Mouse (Mus musculus): Measurements from ENCODE around the gene Hdac6. TPM values are rescaled to one million over a fixed set of nuclear protein-coding genes. Genes with fewer than 3 reads are reported as not detected.

The Hdac6 gene
- 10 to 100 TPM; 13.3 to 16.1 TPM for total RNA-seq (2021)
- polyA plus RNA-seq (2012; rRNA removed) = 23.2 and 25.2 TPM in 2 replicates
- long read RNA-seq, full-length matches to known transcripts = 14 of 19 reads
- long read RNA-seq, partial matches to known transcripts = 4 of 19 reads
- long read RNA-seq, other reads (novel, unspliced or antisense) = 1 of 19 reads

GRCm38 (mm10) chrX:7947108-7947899 lies at the start of gene Hdac6:
Gene Hdac6, minus strand, starts transcription at chrX:7947889.
- peak; percentile 11 for DNase-seq

GRCm38 (mm10) chrX:7993068-7993735 lies 45.5 kb upstream of the Hdac6 start:
- no peak for DNase-seq

- peak; percentile 11 for DNase-seq
These were observed 44.8 kb upstream of the Hdac6 start for GRCm38 (mm10) chrX:7992379-7993067.

GRCm38 (mm10) chrX:7981368-7981767 lies 33.7 kb upstream of the Hdac6 start:
- no peak for DNase-seq

- no peak for DNase-seq
These were observed 30.2 kb upstream of the Hdac6 start, which contains the start of gene Gata1 for GRCm38 (mm10) chrX:7977892-7978291. Gene Gata1, minus strand, starts transcription at chrX:7978071.

DNA sequence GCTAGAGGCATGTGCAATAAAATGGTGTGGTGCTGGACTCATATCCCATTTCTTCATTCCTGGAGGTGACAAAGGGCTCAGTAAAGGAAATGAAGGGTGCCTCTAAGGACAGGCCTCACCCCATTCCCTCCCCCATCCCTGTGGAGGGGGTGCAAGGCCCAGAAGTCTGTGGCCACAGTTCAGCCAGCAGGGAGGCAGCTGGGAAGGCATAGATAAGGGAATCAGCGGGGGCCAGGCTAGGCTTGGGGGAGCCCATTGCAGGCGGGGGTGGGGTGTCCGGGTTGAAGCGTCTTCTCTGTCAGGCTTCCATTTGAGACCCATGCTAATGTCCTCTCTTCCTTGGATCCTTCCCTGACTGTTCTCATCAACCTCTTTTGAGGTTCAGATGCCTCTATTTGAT lies 23.6 kb upstream of the Hdac6 start:
- no peak for DNase-seq

- DNase-seq = no peak
These were observed 21.2 kb upstream of the Hdac6 start for GRCm38 (mm10) chrX:7968899-7969298.

- DNase-seq = no peak
These were observed 20.5 kb upstream of the Hdac6 start for GRCm38 (mm10) chrX:7968226-7968625.

- no peak for DNase-seq
These were observed 20.0 kb upstream of the Hdac6 start for GRCm38 (mm10) chrX:7967596-7968201.

DNA sequence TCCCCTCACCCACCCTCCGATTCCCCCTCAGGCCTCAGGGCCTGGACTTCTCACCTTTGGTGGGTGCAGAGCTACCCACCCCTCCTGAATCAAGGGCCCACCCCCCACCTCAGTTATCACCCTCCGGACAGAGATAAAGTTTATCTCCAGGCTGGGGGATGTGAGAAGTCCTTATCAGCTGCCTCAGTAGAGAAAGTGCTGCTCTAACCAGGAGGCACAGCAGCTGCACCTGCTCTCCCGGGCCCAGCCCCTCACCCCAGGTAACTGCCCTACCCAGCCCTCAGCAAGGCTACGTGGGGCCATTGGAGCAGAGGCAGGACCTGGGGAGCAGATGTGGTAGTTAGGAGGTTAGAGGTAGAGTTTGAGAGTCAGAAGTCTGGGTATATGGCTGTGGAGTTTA lies 18.5 kb upstream of the Hdac6 start:
- DNase-seq = no peak

GRCm38 (mm10) chrX:7963829-7964626 lies 16.3 kb upstream of the Hdac6 start:
- DNase-seq = no peak

DNA sequence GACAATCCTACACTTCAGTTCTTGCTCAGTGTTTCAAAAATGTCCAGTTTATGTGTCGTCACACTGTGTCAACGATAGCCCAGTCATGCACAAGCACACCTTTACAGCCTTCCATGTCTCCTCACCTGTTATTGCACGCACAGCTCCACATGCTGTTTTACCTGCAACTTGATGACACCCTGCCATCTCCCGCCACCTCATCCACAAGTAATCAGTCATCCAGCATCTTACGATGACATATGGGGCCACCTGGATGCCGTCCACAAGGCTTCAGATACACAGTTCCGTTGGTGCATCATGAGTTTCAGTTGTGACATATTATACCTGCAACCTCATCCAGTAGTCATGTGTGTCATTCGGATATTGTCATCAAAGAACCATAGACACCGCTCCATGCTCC lies 11.2 kb upstream of the Hdac6 start:
- DNase-seq = no peak

GRCm38 (mm10) chrX:7950091-7950490 lies 2.4 kb upstream of the Hdac6 start:
- peak; percentile 52 for DNase-seq

- peak; percentile 96 for DNase-seq
These were observed 307 bp upstream of the Hdac6 start for GRCm38 (mm10) chrX:7947900-7948492.

GRCm38 (mm10) chrX:7945618-7946017 lies 2.1 kb downstream of the Hdac6 start:
- no peak for DNase-seq

DNA sequence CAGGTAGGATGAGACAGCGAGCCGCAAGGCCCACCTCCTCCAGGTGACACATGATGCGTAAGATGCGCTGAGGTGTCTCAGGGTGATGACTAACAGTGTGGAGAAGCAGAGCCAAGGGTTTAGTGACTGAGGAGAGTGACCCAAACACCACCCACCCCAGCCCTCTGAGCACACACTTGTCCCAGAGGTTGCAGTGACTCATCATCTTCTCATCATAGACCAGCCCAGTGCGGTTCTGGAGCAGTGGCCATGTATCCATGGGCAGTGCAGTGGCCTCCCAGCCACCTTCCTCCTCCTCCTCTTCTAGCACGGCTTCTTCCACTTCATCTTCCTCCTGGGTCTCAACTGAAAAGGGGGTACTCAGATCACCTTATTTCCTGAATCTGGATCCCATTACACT lies 10.0 kb downstream of the Hdac6 start:
- peak; percentile 8 for DNase-seq

DNA sequence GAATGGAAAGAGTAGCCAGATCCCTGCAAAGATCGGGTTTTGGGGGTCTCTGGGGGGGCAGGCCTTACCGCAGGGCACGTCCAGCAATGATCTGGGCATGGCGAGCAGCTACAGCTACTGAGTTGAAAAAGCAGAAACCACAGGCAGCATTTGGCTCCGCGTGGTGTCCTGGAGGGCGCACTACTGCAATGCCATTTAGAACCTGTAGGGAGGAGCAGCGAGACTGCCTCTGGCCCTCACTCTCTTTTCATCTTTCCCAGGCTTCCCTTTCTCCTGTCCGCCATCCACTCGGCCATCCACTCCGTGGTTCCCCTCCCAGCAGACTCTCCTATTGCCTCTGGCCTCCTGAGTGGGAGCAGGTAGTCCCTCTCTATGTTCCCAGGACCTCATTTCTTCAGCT lies 10.8 kb downstream of the Hdac6 start:
- no peak for DNase-seq

GRCm38 (mm10) chrX:7928270-7928790 lies 19.4 kb downstream of the Hdac6 start, which contains the start of gene Eras:
Gene Eras, minus strand, starts transcription at chrX:7928607.
- no peak for DNase-seq

DNA sequence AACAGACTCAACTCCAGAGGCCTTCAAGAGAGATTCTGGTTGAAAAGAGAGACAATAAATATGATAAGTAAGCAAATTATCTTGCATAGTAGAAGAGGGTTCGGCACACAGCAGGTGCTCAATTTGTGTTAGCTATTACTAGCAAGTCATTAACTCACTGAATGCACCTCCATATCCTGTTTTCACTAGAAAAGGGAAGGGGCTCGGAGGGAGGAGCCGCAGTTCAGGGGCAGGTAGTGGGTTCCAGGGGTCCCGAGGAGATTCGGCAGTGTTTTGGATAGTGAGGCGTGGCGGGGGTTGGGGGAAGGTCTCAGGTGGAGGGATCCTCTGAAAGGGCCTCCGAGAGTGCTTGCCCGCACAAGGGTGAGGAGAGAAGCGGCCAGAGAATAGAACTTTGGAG lies 20.6 kb downstream of the Hdac6 start:
- no peak for DNase-seq

- no peak for DNase-seq
These were observed 21.4 kb downstream of the Hdac6 start for GRCm38 (mm10) chrX:7926266-7926665.

- DNase-seq = no peak
These were observed 25.7 kb downstream of the Hdac6 start for GRCm38 (mm10) chrX:7922032-7922431.
